Comparison of ENCODE assay signal across 8 mouse cellular contexts in the genomic region with DNA sequence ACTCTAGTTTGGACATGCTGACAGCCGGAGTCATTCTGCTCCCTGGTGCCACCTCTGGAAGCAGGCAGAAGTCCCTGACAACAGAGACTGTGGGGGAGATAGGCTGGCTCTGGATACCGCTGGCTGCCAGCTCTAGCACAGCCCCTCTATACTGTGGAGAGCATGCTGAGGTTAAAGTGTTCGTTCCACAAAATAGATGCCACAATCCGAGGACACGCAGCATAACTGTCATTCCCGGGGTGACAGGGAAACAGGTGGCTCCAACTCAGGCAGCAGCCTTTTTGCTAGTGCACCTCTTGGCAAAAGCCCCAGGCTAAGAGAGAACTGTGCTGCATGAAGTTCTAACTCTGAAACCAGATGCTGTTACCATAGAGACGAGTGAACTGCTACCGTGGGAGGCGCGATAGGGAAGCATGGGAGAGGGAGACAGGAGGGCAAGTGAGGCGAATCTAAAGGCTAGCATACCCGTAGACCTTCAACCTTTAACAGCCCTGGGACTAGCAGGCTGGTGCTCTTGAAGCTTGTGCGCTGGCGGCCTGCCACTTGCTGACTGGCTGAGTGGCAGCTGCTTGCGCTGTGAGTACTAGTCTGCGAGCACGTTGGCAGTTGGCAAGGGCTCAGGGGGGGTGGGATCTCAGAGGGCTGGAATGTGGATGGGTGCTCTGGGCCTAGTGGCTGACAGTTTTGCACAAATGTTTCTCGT. TPM values are rescaled to one million over a fixed set of nuclear protein-coding genes. Genes with fewer than 3 reads are reported as not detected.
DNase-seq lines count a peak whose midpoint lies in the region; ATAC-seq and TF ChIP-seq lines count a peak whose summit lies in the region.

No protein-coding gene starts in this region.

- H3K9ac ChIP-seq in lung, embryonic 15.5 days = no peak overlapping the region

- H3K4me2 ChIP-seq in lung, embryonic 15.5 days = peak overlapping the region; percentile 44

- no peak for TF ChIP-seq POLR2A in thymus, adult 2 months (IDR thresholded peaks at IDR 0.05; ENCODE audit: control insufficient read depth, extremely low read depth, insufficient read depth, low read length, poor library complexity)

- peak; percentile 85 for DNase-seq in 3134 (ENCODE audit: extremely low read depth, insufficient read length, low spot score)
- DNase-seq in cerebellum, adult 8-10 months = peak; percentile 74
- peak; percentile 69 to 70 for DNase-seq in frontal cortex, postnatal 10 days (ENCODE audit: low spot score in 2 of 2)
- peak; percentile 33 for DNase-seq in hindbrain, embryonic 10.5 days (ENCODE audit: low spot score)
- DNase-seq in layer of hippocampus, adult 9-10 months (ENCODE audit: low spot score) = peak; percentile 48
- peak; percentile 77 for DNase-seq in retina, postnatal 1 day
- no peak for DNase-seq in thymus, adult 2 months

- H3K27me3 ChIP-seq in hindbrain, embryonic 10.5 days (ENCODE audit: insufficient read depth, poor library complexity, severe bottlenecking) = no peaks in the 10 kb centered on the region
- H3K27me3 ChIP-seq in lung, embryonic 15.5 days = no peaks in the 10 kb centered on the region
- H3K27me3 ChIP-seq in thymus, adult 2 months (ENCODE audit: control insufficient read depth, insufficient read depth, low read length) = no peaks in the 10 kb centered on the region

- peaks cover 30% of the 10 kb centered on the region for H3K4me1 ChIP-seq in hindbrain, embryonic 10.5 days (replicated peaks)
- peaks cover 56% of the 10 kb centered on the region for H3K4me1 ChIP-seq in lung, embryonic 15.5 days
- H3K4me1 ChIP-seq in thymus, adult 2 months (replicated peaks; ENCODE audit: control insufficient read depth, insufficient read depth, low read length) = no peaks in the 10 kb centered on the region; the same call in 1 of the 2 replicates

- no peak for TF ChIP-seq CTCF in thymus, adult 2 months (IDR thresholded peaks at IDR 0.05; ENCODE audit: borderline replicate concordance, control insufficient read depth, extremely low read depth, insufficient read depth, low read length, poor library complexity)

- no peaks in the 10 kb centered on the region for H3K36me3 ChIP-seq in hindbrain, embryonic 10.5 days
- no peaks in the 10 kb centered on the region for H3K36me3 ChIP-seq in lung, embryonic 15.5 days
- no peaks in the 10 kb centered on the region for H3K36me3 ChIP-seq in thymus, adult 2 months (ENCODE audit: control insufficient read depth, insufficient read depth, low read length)

- no peaks in the 10 kb centered on the region for H3K9me3 ChIP-seq in hindbrain, embryonic 10.5 days
- no peaks in the 10 kb centered on the region for H3K9me3 ChIP-seq in lung, embryonic 15.5 days

- peak overlapping the region; percentile 59; the same call in 1 of the 2 replicates for H3K27ac ChIP-seq in hindbrain, embryonic 10.5 days
- H3K27ac ChIP-seq in lung, embryonic 15.5 days = peak overlapping the region; percentile 84
- H3K27ac ChIP-seq in thymus, adult 2 months (ENCODE audit: control insufficient read depth, insufficient read depth, low read length) = no peak overlapping the region

- 47% methylated on average over 18 of the region's 18 CpGs for WGBS in hindbrain, embryonic 10.5 days
- 21% methylated on average over 18 of the region's 18 CpGs for WGBS in lung, embryonic 15.5 days
- WGBS in thymus, adult 2 months = 74% methylated on average over 18 of the region's 18 CpGs

- ATAC-seq in lung, embryonic 15.5 days (ENCODE audit: borderline replicate concordance, extremely low read depth, low FRiP score, low TSS enrichment) = peak; percentile 89

- H3K4me3 ChIP-seq in hindbrain, embryonic 10.5 days = no peak overlapping the region
- H3K4me3 ChIP-seq in lung, embryonic 15.5 days = peak overlapping the region; percentile 10; the same call in 1 of the 2 replicates
- no peak overlapping the region for H3K4me3 ChIP-seq in thymus, adult 2 months (ENCODE audit: control insufficient read depth, insufficient read depth, low read length)

RNA-seq across cellular contexts. Expression of a gene that starts 42.9 kb away (rescaled TPM):
- 2.0 and 2.5 TPM in 2 replicates for polyA plus RNA-seq in hindbrain, embryonic 10.5 days (2016; fragmentation: Nextera tagmentation; extraction: Ambion mirVana)
- polyA plus RNA-seq in lung, embryonic 15.5 days (2015; fragmentation: Nextera tagmentation; extraction: Ambion mirVana) = 4.8 and 5.4 TPM in 2 replicates
- 2.0 and 3.2 TPM in 2 replicates for polyA plus RNA-seq in thymus, adult 2 months (2012; rRNA removed)
